Mouse (Mus musculus) hindbrain, embryonic 11.5 days (tissue): ENCODE measurements around the gene Mtus2. TPM values are rescaled to one million over a fixed set of nuclear protein-coding genes. Genes with fewer than 3 reads are reported as not detected.

ENCODE experiments used
- ATAC-seq: fragments of 200-750 bp; cut with Nextera tagmentation; 2 replicates; pipeline ENCODE4 v1.8.0; 2017; ENCODE audit warnings: mild to moderate bottlenecking, moderate TSS enrichment, moderate library complexity; ENCODE audit not compliant: low FRiP score
- DNase-seq: peaks from one replicate; pipeline ENCODE4 v3.0.0-alpha.2; 2015; ENCODE audit warnings: low spot score
- H3K27ac ChIP-seq: fragments of 300-500 bp; sonication (generic); 2 replicates; pipeline ENCODE4 v1.5.1; 2014; ENCODE audit warnings: mild to moderate bottlenecking, low read depth, low read length
- H3K27me3 ChIP-seq: fragments of 300-500 bp; sonication (generic); 2 replicates; pipeline ENCODE4 v1.6.1; 2014; ENCODE audit warnings: mild to moderate bottlenecking, low read length, moderate library complexity, mixed read lengths; ENCODE audit not compliant: control insufficient read depth, insufficient read depth
- H3K36me3 ChIP-seq: fragments of 300-500 bp; sonication (generic); 2 replicates; pipeline ENCODE4 v1.6.1; 2014; ENCODE audit warnings: mild to moderate bottlenecking, low read length, moderate library complexity, mixed read lengths; ENCODE audit not compliant: control insufficient read depth, insufficient read depth
- H3K4me1 ChIP-seq: fragments of 300-500 bp; sonication (generic); replicated peaks from 2 replicates; pipeline ENCODE4 v1.6.1; 2014; ENCODE audit warnings: low read length, mixed read lengths; ENCODE audit not compliant: control insufficient read depth, insufficient read depth
- H3K4me2 ChIP-seq: fragments of 300-500 bp; sonication (generic); replicated peaks from 2 replicates; pipeline ENCODE4 v1.6.1; 2014; ENCODE audit warnings: mild to moderate bottlenecking, low read depth, low read length
- H3K4me3 ChIP-seq: fragments of 300-500 bp; sonication (generic); 2 replicates; pipeline ENCODE4 v1.5.1; 2014; ENCODE audit warnings: low read depth, low read length
- H3K9ac ChIP-seq: fragments of 300-500 bp; sonication (generic); 2 replicates; pipeline ENCODE4 v1.6.1; 2014; ENCODE audit warnings: low read depth, low read length
- H3K9me3 ChIP-seq: fragments of 300-500 bp; sonication (generic); 2 replicates; pipeline ENCODE4 v1.6.1; 2016; ENCODE audit warnings: low read length; ENCODE audit not compliant: control insufficient read depth
- WGBS: fragments of 180-500 bp; shearing (Covaris S2); extraction: QIAGEN DNeasy Blood & Tissue Kit; methylation state at CpG from one replicate; pipeline ENCODE4 v1.1.7; 2014; 5-methylcytosine and 5-hydroxymethylcytosine counted together
- polyA plus RNA-seq: library from polyadenylated mRNA; unstranded; fragments of >200 nt; fragmentation: Nextera tagmentation; extraction: Ambion mirVana; gene quantifications from 2 replicates; pipeline ENCODE4 v1.2.1, GENCODE M21; 2014

Gene Mtus2
- polyA plus RNA-seq = 22.2 and 29.2 TPM in 2 replicates

DNA sequence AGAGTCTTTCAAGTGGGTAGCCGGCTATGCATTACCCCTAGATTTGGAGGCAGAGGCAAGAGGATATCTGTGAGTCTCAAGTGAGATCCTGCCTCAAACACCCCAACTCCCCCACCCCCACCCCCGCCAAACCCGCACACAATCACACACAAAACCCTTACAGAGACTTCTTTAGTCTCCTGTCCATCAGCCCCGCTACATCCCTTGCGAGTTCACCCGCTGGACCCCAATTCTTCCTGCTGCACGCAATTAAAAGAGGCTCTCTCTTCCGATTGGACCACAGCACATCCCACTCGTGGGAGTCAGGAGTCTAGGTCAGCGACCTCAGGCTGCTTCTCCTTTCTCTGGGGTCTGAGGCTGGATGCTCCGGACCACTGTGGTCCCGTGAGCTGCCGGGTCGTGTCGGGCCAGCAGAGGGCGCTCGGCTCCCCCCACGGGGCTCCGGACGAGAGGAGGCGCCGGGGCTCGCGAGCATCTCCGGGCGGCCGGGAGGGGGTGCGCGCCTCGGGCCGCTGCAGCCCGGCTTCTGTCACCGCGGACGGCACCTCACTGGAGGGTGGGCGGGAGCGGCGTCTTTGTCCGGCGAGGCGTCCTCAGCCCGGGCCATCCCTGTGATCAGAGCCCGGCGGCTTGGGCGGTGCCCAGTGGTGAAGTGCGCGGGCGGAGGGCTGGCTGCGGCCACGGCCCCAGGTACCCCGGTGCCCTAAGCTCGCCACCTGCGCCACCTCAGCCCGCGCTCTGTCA is at the start of gene Mtus2:
Gene Mtus2, plus strand, starts transcription at position 500 of the 744 bp plus-strand sequence.
- peak within 1 kb of the TSS; percentile 61 for H3K4me3 ChIP-seq
- H3K27me3 ChIP-seq = peaks cover 17% of the 10 kb centered on the region
- H3K9me3 ChIP-seq = no peaks in the 10 kb centered on the region
- DNase-seq (peak; percentile 92), ATAC-seq (peak; percentile 94)
- peak within 1 kb of the TSS; percentile 75 for H3K9ac ChIP-seq
- peak within 1 kb of the TSS; percentile 24; the same call in 1 of the 2 replicates for H3K27ac ChIP-seq
- H3K36me3 ChIP-seq = no peaks in the 10 kb centered on the region
- peaks cover 4% of the 10 kb centered on the region; the same call in 1 of the 2 replicates for H3K4me1 ChIP-seq
- peak within 1 kb of the TSS; percentile 97 for H3K4me2 ChIP-seq
- under 1% methylated on average over 55 of the region's 55 CpGs for WGBS

DNA sequence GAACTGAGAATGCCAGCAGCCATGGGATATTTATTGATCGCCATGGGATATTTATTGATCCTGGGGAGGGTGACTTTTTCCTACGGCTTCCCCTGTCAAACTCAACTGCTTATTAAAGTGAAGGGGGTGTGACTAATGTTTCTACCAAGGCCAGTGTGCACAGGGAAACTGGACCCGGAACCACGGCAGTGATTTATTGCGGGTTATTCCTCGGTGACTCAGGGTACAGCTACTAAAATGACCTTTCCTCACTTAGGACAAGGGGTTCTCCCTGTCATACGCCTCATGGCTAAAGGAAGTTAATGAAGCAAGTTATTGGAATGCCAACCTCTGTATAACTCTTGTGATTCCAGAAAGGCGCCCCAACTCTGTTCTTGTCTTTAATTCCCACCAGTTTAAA is 49.3 kb upstream of the Mtus2 start:
- ATAC-seq = no peak

DNA sequence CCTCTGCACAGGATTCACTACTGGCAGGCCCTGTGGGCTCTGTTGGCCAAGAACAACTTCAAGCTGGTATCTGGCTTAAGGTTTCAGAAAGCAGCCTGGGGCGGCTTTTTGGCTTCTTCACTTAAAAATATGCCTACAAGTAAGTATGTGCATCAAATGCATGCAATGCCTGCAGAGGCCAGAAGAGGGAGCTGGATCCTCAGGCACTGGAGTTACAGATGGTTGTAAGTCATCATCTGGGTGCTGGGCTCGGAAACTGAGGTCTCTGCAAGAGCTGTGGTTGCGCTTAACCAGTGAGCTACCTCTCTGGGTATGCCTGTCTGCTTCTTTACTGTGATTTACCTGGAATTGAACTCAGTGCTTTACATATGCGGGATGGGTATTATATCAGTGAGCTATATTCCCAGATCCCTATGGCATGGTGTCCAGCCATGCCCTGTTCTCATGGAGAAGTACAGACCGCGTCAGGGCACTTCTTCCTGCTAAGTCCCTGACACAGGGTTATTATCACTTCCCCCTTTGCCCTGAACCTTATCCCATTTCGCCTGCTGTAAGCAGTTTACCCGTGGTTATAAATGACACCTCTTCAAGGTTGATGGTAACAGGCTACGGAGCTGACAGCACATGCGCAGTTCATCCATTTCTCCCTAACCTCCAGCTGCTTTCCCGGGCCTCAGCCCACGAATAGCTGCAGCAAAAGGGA is 46.2 kb upstream of the Mtus2 start:
- Histone ChIP-seq H3K27me3 (no peaks in the 10 kb centered on the region), H3K4me1 (no peaks in the 10 kb centered on the region), H3K9ac (no peak overlapping the region), H3K4me3 (no peak overlapping the region), H3K9me3 (no peaks in the 10 kb centered on the region), H3K4me2 (no peak overlapping the region), H3K27ac (no peak overlapping the region), H3K36me3 (no peaks in the 10 kb centered on the region)
- ATAC-seq (no peak), DNase-seq (no peak)
- WGBS = 86% methylated on average over 12 of the region's 12 CpGs

More for the DNA sequence above, 49.3 kb upstream of the Mtus2 start:
- H3K27me3 ChIP-seq = no peaks in the 10 kb centered on the region
- no peak overlapping the region for H3K9ac ChIP-seq
- H3K27ac ChIP-seq = no peak overlapping the region
- H3K4me1 ChIP-seq = no peaks in the 10 kb centered on the region
- no peak overlapping the region for H3K4me2 ChIP-seq
- DNase-seq = no peak
- WGBS = 88% methylated on average over 8 of the region's 8 CpGs
- H3K36me3 ChIP-seq = no peaks in the 10 kb centered on the region
- no peaks in the 10 kb centered on the region for H3K9me3 ChIP-seq
- H3K4me3 ChIP-seq = no peak overlapping the region

DNA sequence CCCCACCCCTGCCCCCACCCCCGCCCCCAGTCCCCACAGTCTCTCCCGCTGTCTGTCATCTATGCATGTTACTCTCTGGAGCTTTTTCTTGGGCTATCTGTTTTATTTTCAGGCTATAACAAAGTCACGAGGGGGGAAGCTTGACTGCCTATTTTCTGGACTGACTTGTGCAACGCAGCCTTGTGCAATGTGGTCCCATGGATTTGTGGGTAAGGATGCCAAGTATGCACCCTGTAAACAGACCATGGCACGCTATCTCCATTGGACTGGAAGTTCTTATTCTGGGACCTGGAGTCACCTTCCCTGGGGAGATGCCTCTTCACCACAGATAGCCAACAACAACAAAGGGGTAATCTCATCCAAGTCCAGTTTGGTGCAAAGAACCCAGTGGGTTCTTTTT is 45.4 kb upstream of the Mtus2 start:
- Histone ChIP-seq H3K4me2 (no peak overlapping the region), H3K4me1 (no peaks in the 10 kb centered on the region), H3K9me3 (no peaks in the 10 kb centered on the region), H3K36me3 (no peaks in the 10 kb centered on the region), H3K27me3 (no peaks in the 10 kb centered on the region), H3K9ac (no peak overlapping the region), H3K27ac (no peak overlapping the region), H3K4me3 (no peak overlapping the region)
- DNase-seq (no peak), ATAC-seq (no peak)
- 86% methylated on average over 5 of the region's 5 CpGs for WGBS

DNA sequence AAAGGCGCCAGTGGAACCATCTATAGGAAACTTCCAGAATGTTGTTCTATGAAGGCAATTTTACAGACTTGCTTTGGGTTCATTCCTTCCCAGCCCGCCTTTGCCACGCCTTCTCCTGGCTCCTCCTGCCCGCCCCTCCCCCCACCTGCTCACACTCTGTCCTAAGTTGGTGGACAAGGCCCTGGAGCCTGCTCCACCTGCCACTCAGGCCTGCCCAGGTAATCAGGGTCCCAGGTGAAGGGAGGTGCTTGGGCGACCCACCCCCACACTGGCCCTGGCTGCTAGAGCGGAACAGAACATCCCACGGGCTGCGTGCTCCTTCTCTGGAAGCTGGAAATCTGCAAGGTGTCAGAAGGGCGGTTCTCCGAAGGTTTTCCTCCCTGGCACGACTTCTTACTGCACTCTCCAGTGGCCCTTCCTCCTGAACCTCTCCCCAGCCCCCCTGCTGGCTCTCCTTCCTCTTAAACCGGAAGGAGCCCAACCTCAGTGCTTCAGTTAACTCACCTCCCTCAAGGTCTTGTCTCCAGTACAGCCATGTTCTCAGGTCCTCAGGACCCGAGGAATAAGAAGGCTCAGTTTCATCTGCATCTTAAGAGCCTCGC is 43.8 kb upstream of the Mtus2 start:
- no peaks in the 10 kb centered on the region for H3K4me1 ChIP-seq
- no peaks in the 10 kb centered on the region for H3K27me3 ChIP-seq
- ATAC-seq (no peak), DNase-seq (no peak)
- H3K27ac ChIP-seq = no peak overlapping the region
- H3K4me2 ChIP-seq = no peak overlapping the region
- no peaks in the 10 kb centered on the region for H3K36me3 ChIP-seq
- H3K9ac ChIP-seq = no peak overlapping the region
- no peak overlapping the region for H3K4me3 ChIP-seq
- H3K9me3 ChIP-seq = no peaks in the 10 kb centered on the region
- WGBS = 43% methylated on average over 14 of the region's 14 CpGs

DNA sequence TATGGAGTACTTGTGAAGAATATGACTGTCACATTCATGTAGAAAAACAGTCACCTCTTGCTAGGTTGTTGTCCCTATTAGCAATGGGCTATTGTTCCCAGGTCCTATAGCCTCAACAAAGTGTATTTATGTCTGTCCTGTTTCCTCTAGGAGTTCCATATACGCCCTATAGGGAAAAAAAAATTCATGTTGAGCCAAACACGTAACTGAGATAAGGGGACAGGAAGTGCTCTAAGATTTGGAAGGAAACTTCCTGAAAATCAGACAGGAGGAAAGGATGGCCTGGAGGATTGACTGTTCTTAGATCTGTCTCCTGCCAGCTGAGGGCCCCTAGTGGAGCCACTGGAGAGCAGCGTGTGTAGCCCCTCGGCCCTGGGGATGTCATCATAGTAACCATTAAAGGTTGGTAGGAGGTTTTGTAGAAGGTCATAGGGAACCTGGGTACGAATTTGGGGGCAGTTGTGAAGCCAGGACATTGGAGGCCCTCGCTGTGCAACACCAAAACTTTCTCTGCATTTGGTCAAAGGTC is 42.0 kb upstream of the Mtus2 start:
- Histone ChIP-seq H3K27ac (no peak overlapping the region), H3K4me1 (no peaks in the 10 kb centered on the region), H3K4me2 (no peak overlapping the region), H3K9ac (no peak overlapping the region), H3K27me3 (no peaks in the 10 kb centered on the region), H3K9me3 (no peaks in the 10 kb centered on the region), H3K4me3 (no peak overlapping the region), H3K36me3 (no peaks in the 10 kb centered on the region)
- WGBS = 52% methylated on average over 6 of the region's 6 CpGs
- ATAC-seq = no peak
- DNase-seq = no peak

DNA sequence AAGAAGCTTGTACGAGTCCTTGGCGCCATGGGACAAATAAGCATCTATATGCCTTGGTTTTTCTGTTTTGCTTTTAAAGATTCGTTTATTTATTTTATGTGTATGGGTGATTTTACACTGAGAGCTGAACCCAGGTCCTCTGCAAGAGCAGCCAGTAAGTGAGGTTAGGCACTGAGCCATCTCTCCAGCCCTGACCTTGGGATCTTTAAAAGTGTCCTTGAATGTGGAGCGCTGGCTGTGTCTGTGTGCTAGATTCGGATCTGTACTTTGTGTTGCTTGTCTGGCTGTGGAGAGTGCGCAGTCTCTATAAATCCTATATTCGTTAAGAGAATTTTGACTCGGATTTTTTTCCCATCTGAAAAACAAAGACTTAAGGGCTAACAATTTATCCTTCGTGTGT is 40.9 kb upstream of the Mtus2 start:
- no peak for DNase-seq

DNA sequence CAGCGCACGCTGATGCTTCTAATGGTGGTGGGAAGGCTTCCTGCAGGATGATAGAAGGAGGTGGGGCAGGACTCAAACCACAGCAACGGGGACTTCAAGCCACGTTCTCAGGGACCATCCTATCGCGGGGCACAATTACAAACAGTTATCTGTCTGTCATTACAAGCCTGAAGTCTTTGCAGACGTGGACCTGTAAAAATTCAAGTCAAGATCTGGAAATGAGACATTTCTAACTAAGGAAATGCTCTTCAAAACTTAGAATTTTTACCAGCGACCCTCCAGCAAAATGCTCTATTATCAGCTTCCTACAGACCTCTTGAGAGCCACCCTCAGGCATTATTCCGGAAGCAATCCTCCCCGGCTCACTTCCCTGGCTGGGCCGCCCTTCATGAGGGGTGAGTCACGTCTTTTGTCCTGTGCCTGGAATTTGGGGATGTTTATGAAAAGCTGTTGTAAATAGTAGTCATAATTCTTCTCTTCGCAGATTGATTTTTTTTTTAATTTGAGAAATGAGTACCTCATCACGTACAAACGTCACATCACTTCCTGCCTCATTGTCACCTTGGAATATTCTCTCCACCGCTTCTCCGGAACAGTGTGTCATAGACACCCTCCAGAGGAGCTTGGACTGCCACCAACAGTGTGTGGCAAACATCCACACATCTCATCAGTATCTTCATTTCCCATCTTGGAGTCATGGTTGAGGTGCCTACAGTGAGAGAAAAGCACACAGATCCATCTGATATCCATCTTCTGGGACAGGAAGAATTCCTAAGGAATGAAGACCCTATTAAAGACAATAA is 38.9 kb upstream of the Mtus2 start:
- Histone ChIP-seq H3K27me3 (no peaks in the 10 kb centered on the region), H3K9ac (no peak overlapping the region), H3K9me3 (no peaks in the 10 kb centered on the region), H3K4me2 (no peak overlapping the region), H3K4me3 (no peak overlapping the region), H3K27ac (no peak overlapping the region), H3K4me1 (no peaks in the 10 kb centered on the region), H3K36me3 (no peaks in the 10 kb centered on the region)
- WGBS = 80% methylated on average over 17 of the region's 17 CpGs
- ATAC-seq (no peak), DNase-seq (no peak)

More for the DNA sequence above, 40.9 kb upstream of the Mtus2 start:
- WGBS = 91% methylated on average over 9 of the region's 9 CpGs
- no peak for ATAC-seq
- Histone ChIP-seq H3K4me3 (no peak overlapping the region), H3K27ac (no peak overlapping the region), H3K27me3 (no peaks in the 10 kb centered on the region), H3K4me2 (no peak overlapping the region), H3K36me3 (no peaks in the 10 kb centered on the region), H3K9me3 (no peaks in the 10 kb centered on the region), H3K9ac (no peak overlapping the region), H3K4me1 (no peaks in the 10 kb centered on the region)
